8 mouse cellular contexts compared by ENCODE assay signal in the genomic region with DNA sequence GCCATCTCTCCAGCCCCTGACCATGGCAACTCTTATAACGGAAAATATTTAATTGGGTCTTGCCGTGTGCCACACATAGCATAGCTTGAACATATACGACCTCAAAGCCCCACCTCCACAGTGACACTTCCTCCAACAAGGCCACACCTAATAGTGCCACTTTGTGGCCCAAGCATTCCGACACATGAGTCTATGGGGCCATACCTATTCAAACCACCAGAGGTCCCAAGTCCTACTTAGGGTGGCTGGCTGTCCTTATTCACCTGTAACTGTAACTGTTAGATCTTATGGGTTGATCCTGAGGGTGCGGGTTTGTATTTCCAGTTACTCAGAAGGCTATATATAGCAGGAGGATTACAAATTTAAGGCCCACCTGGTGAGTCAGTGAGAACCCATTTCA. TPM values are rescaled to one million over a fixed set of nuclear protein-coding genes. Genes with fewer than 3 reads are reported as not detected.
DNase-seq lines count a peak whose midpoint lies in the region; ATAC-seq and TF ChIP-seq lines count a peak whose summit lies in the region.

No protein-coding gene starts in this region.

- H3K27ac ChIP-seq in hindbrain, postnatal 0 days, result no peak overlapping the region
- H3K27ac ChIP-seq in hindbrain, embryonic 16.5 days (ENCODE audit: low read depth, low read length), result no peak overlapping the region
- H3K27ac ChIP-seq in midbrain, embryonic 15.5 days, result no peak overlapping the region

- H3K4me2 ChIP-seq in hindbrain, postnatal 0 days (ENCODE audit: low read depth, low read length), result no peak overlapping the region
- no peak overlapping the region for H3K4me2 ChIP-seq in hindbrain, embryonic 16.5 days (ENCODE audit: low read length)
- H3K4me2 ChIP-seq in midbrain, embryonic 15.5 days, result no peak overlapping the region

- H3K4me3 ChIP-seq in hindbrain, postnatal 0 days (ENCODE audit: low read length), result no peak overlapping the region
- H3K4me3 ChIP-seq in hindbrain, embryonic 16.5 days (ENCODE audit: low read length), result no peak overlapping the region
- no peak overlapping the region for H3K4me3 ChIP-seq in midbrain, embryonic 15.5 days

- peaks cover 8% of the 10 kb centered on the region; the same call in 1 of the 2 replicates for H3K4me1 ChIP-seq in hindbrain, postnatal 0 days (ENCODE audit: insufficient read depth, low read length)
- peaks cover 9% of the 10 kb centered on the region for H3K4me1 ChIP-seq in hindbrain, embryonic 16.5 days (ENCODE audit: control insufficient read depth, insufficient read depth, low read depth, low read length)
- peaks cover 8% of the 10 kb centered on the region for H3K4me1 ChIP-seq in midbrain, embryonic 15.5 days

- 0 out of 2 replicates have a peak, but pooled peaks have one; percentile 31 for ATAC-seq in hindbrain, postnatal 0 days
- ATAC-seq in hindbrain, embryonic 16.5 days, result no peak
- no peak for ATAC-seq in erythroid progenitor cell, adult 5-6 weeks (replicated peaks; ENCODE audit: low FRiP score, poor library complexity, severe bottlenecking)
- ATAC-seq in midbrain, embryonic 15.5 days (replicated peaks), result no peak

- H3K9ac ChIP-seq in hindbrain, postnatal 0 days (replicated peaks; ENCODE audit: low read length), result no peak overlapping the region
- H3K9ac ChIP-seq in hindbrain, embryonic 16.5 days (ENCODE audit: low read depth, low read length), result no peak overlapping the region
- no peak overlapping the region for H3K9ac ChIP-seq in midbrain, embryonic 15.5 days

- WGBS in hindbrain, postnatal 0 days, result 27% methylated on average over 5 of the region's 5 CpGs
- 37% methylated on average over 5 of the region's 5 CpGs for WGBS in hindbrain, embryonic 16.5 days
- WGBS in midbrain, embryonic 15.5 days, result 41% methylated on average over 5 of the region's 5 CpGs

- H3K9me3 ChIP-seq in hindbrain, postnatal 0 days (ENCODE audit: low read length), result no peaks in the 10 kb centered on the region
- no peaks in the 10 kb centered on the region for H3K9me3 ChIP-seq in hindbrain, embryonic 16.5 days (ENCODE audit: control insufficient read depth, low read length)
- no peaks in the 10 kb centered on the region for H3K9me3 ChIP-seq in midbrain, embryonic 15.5 days

- peak; percentile 59 for DNase-seq in hindbrain, postnatal 0 days (ENCODE audit: low spot score)
- DNase-seq in CD4-positive, CD25-positive, alpha-beta regulatory T cell, adult 2 months (ENCODE audit: low read depth, low spot score), result peak; percentile 67
- peak; percentile 73 for DNase-seq in brain, adult 2 months (ENCODE audit: low read depth, low spot score)
- DNase-seq in lung, postnatal 10 days, result peak; percentile 56
- no peak for DNase-seq in urinary bladder, adult 2 months (ENCODE audit: low spot score)

- no peaks in the 10 kb centered on the region for H3K27me3 ChIP-seq in hindbrain, postnatal 0 days (ENCODE audit: insufficient read depth, low read length)
- no peaks in the 10 kb centered on the region for H3K27me3 ChIP-seq in hindbrain, embryonic 16.5 days (replicated peaks; ENCODE audit: control insufficient read depth, insufficient read depth, low read length)
- no peaks in the 10 kb centered on the region for H3K27me3 ChIP-seq in midbrain, embryonic 15.5 days (replicated peaks)

- H3K36me3 ChIP-seq in hindbrain, postnatal 0 days (ENCODE audit: insufficient read depth, low read length), result no peaks in the 10 kb centered on the region; the same call in 1 of the 2 replicates
- H3K36me3 ChIP-seq in hindbrain, embryonic 16.5 days (ENCODE audit: control insufficient read depth, insufficient read depth, low read length), result no peaks in the 10 kb centered on the region; the same call in 1 of the 2 replicates
- no peaks in the 10 kb centered on the region for H3K36me3 ChIP-seq in midbrain, embryonic 15.5 days (replicated peaks)

- peak; percentile 75 for TF ChIP-seq CTCF in hindbrain, postnatal 0 days (IDR thresholded peaks at IDR 0.05; ENCODE audit: low read depth)

RNA-seq across cellular contexts. Expression of gene Pcp2, which starts 2.7 kb away (rescaled TPM):
- 95.0 and 145 TPM in 2 replicates for total RNA-seq in hindbrain, postnatal 0 days (2014; rRNA removed)
- polyA plus RNA-seq in hindbrain, postnatal 0 days (2015; fragmentation: Nextera tagmentation; extraction: Ambion mirVana), result 78.6 and 84.4 TPM in 2 replicates
- 24.9 and 30.6 TPM in 2 replicates for polyA plus RNA-seq in hindbrain, embryonic 16.5 days (2015; fragmentation: Nextera tagmentation; extraction: Ambion mirVana)
- total RNA-seq in erythroid progenitor cell, adult 5-6 weeks (2015; ENCODE audit: low replicate concordance), result not detected in 2 replicates
- total RNA-seq in erythroid progenitor cell, adult 5-6 weeks (2017; ENCODE audit: low replicate concordance), result not detected in 2 replicates
- not detected in 2 replicates for polyA plus RNA-seq in urinary bladder, adult 2 months (2012; rRNA removed)
- polyA plus RNA-seq in midbrain, embryonic 15.5 days (2015; fragmentation: Nextera tagmentation; extraction: Ambion mirVana), result 2.3 and 6.0 TPM in 2 replicates

RNA-seq across cellular contexts. Expression of gene Stxbp2, which starts 2.7 kb away (rescaled TPM):
- 9.7 and 23.9 TPM in 2 replicates for total RNA-seq in hindbrain, postnatal 0 days (2014; rRNA removed)
- polyA plus RNA-seq in hindbrain, postnatal 0 days (2015; fragmentation: Nextera tagmentation; extraction: Ambion mirVana), result 32.7 and 38.5 TPM in 2 replicates
- polyA plus RNA-seq in hindbrain, embryonic 16.5 days (2015; fragmentation: Nextera tagmentation; extraction: Ambion mirVana), result 39.3 and 42.5 TPM in 2 replicates
- total RNA-seq in erythroid progenitor cell, adult 5-6 weeks (2015; ENCODE audit: low replicate concordance), result 32.7 and 56.9 TPM in 2 replicates
- total RNA-seq in erythroid progenitor cell, adult 5-6 weeks (2017; ENCODE audit: low replicate concordance), result 34.7 and 49.1 TPM in 2 replicates
- 135 and 202 TPM in 2 replicates for polyA plus RNA-seq in urinary bladder, adult 2 months (2012; rRNA removed)
- 40.5 and 52.9 TPM in 2 replicates for polyA plus RNA-seq in midbrain, embryonic 15.5 days (2015; fragmentation: Nextera tagmentation; extraction: Ambion mirVana)

RNA-seq across cellular contexts. Expression of gene Pet100, which starts 6.7 kb away (rescaled TPM):
- total RNA-seq in hindbrain, postnatal 0 days (2014; rRNA removed), result 3.7 and 16.5 TPM in 2 replicates
- polyA plus RNA-seq in hindbrain, postnatal 0 days (2015; fragmentation: Nextera tagmentation; extraction: Ambion mirVana), result 91.3 and 99.6 TPM in 2 replicates
- 65.3 and 73.2 TPM in 2 replicates for polyA plus RNA-seq in hindbrain, embryonic 16.5 days (2015; fragmentation: Nextera tagmentation; extraction: Ambion mirVana)
- total RNA-seq in erythroid progenitor cell, adult 5-6 weeks (2015; ENCODE audit: low replicate concordance), result 48.6 and 125 TPM in 2 replicates
- 65.1 and 137 TPM in 2 replicates for total RNA-seq in erythroid progenitor cell, adult 5-6 weeks (2017; ENCODE audit: low replicate concordance)
- polyA plus RNA-seq in urinary bladder, adult 2 months (2012; rRNA removed), result 65.2 and 71.8 TPM in 2 replicates
- 73.4 and 84.0 TPM in 2 replicates for polyA plus RNA-seq in midbrain, embryonic 15.5 days (2015; fragmentation: Nextera tagmentation; extraction: Ambion mirVana)

RNA-seq across cellular contexts. Expression of gene Xab2, which starts 6.9 kb away (rescaled TPM):
- 44.2 and 47.8 TPM in 2 replicates for total RNA-seq in hindbrain, postnatal 0 days (2014; rRNA removed)
- polyA plus RNA-seq in hindbrain, postnatal 0 days (2015; fragmentation: Nextera tagmentation; extraction: Ambion mirVana), result 32.6 and 35.7 TPM in 2 replicates
- 46.7 and 51.4 TPM in 2 replicates for polyA plus RNA-seq in hindbrain, embryonic 16.5 days (2015; fragmentation: Nextera tagmentation; extraction: Ambion mirVana)
- total RNA-seq in erythroid progenitor cell, adult 5-6 weeks (2015; ENCODE audit: low replicate concordance), result 8.8 and 12.3 TPM in 2 replicates
- total RNA-seq in erythroid progenitor cell, adult 5-6 weeks (2017; ENCODE audit: low replicate concordance), result 30.6 and 36.8 TPM in 2 replicates
- polyA plus RNA-seq in urinary bladder, adult 2 months (2012; rRNA removed), result 45.0 and 54.9 TPM in 2 replicates
- polyA plus RNA-seq in midbrain, embryonic 15.5 days (2015; fragmentation: Nextera tagmentation; extraction: Ambion mirVana), result 54.2 and 58.7 TPM in 2 replicates

RNA-seq across cellular contexts. Expression of gene Retn, which starts 27.6 kb away (rescaled TPM):
- total RNA-seq in hindbrain, postnatal 0 days (2014; rRNA removed), result not detected in 2 replicates
- 0.44 and 0.60 TPM in 2 replicates for polyA plus RNA-seq in hindbrain, postnatal 0 days (2015; fragmentation: Nextera tagmentation; extraction: Ambion mirVana)
- polyA plus RNA-seq in hindbrain, embryonic 16.5 days (2015; fragmentation: Nextera tagmentation; extraction: Ambion mirVana), result 0.34 and 0.67 TPM in 2 replicates
- not detected in 2 replicates for total RNA-seq in erythroid progenitor cell, adult 5-6 weeks (2015; ENCODE audit: low replicate concordance)
- not detected in 2 replicates for total RNA-seq in erythroid progenitor cell, adult 5-6 weeks (2017; ENCODE audit: low replicate concordance)
- 53.8 and 69.7 TPM in 2 replicates for polyA plus RNA-seq in urinary bladder, adult 2 months (2012; rRNA removed)
- polyA plus RNA-seq in midbrain, embryonic 15.5 days (2015; fragmentation: Nextera tagmentation; extraction: Ambion mirVana), result 0.37 and 0.57 TPM in 2 replicates
